20 mouse cellular contexts compared by ENCODE assay signal in the genomic region with DNA sequence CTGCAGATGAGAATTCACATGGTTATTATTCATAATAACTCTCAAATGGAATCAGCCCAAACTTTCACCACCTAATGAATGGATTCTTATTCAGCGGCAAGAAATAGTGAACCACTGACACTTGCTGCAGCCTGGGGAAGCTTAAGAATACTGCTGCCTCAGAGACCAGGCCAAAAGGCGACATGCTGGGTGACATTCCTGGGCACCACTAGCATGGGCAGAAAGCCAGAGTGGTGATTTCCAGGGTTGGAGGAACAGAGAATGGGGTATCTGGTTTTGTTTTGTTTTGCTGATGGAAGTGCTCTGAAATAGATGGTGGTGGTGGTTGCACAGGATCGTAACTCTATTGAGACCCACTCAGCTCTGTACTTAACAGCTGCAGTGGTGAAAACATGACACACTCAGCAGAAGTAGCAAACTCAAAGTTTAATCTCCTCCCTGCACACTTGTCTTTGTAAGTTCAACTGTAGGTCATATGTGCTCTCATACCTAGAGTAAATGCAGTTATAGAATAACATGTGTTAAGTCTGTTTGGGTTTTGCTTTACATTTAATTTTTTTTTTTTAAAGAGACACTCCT. TPM values are rescaled to one million over a fixed set of nuclear protein-coding genes. Genes with fewer than 3 reads are reported as not detected.
DNase-seq lines count a peak whose midpoint lies in the region; ATAC-seq and TF ChIP-seq lines count a peak whose summit lies in the region.
"Had no signal": no experiment of that assay in that cellular context is flagged by ENCODE, and none has a peak within 500 bp of the region (broad histone marks: within the 10 kb centered on the region; RNA-seq: fewer than 3 reads in every experiment).

No protein-coding gene starts in this region.

- TF ChIP-seq POLR2A in myocyte (IDR thresholded peaks at IDR 0.05; ENCODE audit: insufficient read length, low read depth) = no peak

- H3K36me3 ChIP-seq in hindbrain, postnatal 0 days (ENCODE audit: insufficient read depth, low read length) = no peaks in the 10 kb centered on the region
- no peaks in the 10 kb centered on the region for H3K36me3 ChIP-seq in hindbrain, embryonic 10.5 days
- no peaks in the 10 kb centered on the region for H3K36me3 ChIP-seq in myocyte (ENCODE audit: control insufficient read depth, insufficient read depth)
- H3K36me3 ChIP-seq: limb, embryonic 10.5 days; liver, embryonic 12.5 days had no signal

- H3K4me2 ChIP-seq in hindbrain, postnatal 0 days (ENCODE audit: low read depth, low read length) = no peak overlapping the region
- peak overlapping the region; percentile 27 for H3K4me2 ChIP-seq in myocyte (ENCODE audit: low read depth)
- H3K4me2 ChIP-seq: heart, embryonic 11.5 days; liver, embryonic 12.5 days had no signal

- peak; percentile 44 for DNase-seq in adrenal gland, postnatal 10 days
- no peak for DNase-seq in adrenal gland, adult 2 months
- DNase-seq in hindbrain, postnatal 0 days (ENCODE audit: low spot score) = peak; percentile 74
- no peak for DNase-seq in hindbrain, embryonic 10.5 days (ENCODE audit: low spot score)
- peak; percentile 6 for DNase-seq in right cerebral cortex, adult 18-20 months
- DNase-seq in right cerebral cortex, postnatal 4 days = no peak
- no peak for DNase-seq in left cerebral cortex, adult 11 months (ENCODE audit: low spot score)
- DNase-seq: gastrocnemius, postnatal 25 days; heart, postnatal 36 days; thymus, postnatal 4 days had no signal

- peak overlapping the region; percentile 11; the same call in 1 of the 2 replicates for H3K27ac ChIP-seq in hindbrain, postnatal 0 days
- H3K27ac ChIP-seq in hindbrain, embryonic 10.5 days = no peak overlapping the region
- H3K27ac ChIP-seq: kidney, postnatal 0 days; limb, embryonic 10.5 days had no signal

- H3K27me3 ChIP-seq in hindbrain, postnatal 0 days (ENCODE audit: insufficient read depth, low read length) = no peaks in the 10 kb centered on the region
- no peaks in the 10 kb centered on the region for H3K27me3 ChIP-seq in hindbrain, embryonic 10.5 days (ENCODE audit: insufficient read depth, poor library complexity, severe bottlenecking)
- no peaks in the 10 kb centered on the region for H3K27me3 ChIP-seq in myocyte (ENCODE audit: control insufficient read depth, insufficient read depth, insufficient read length)
- H3K27me3 ChIP-seq: CH12.LX; liver, embryonic 12.5 days had no signal

- H3K79me2 ChIP-seq in myocyte (ENCODE audit: control insufficient read depth, insufficient read depth) = no peaks in the 10 kb centered on the region

- H3K9ac ChIP-seq in hindbrain, postnatal 0 days (replicated peaks; ENCODE audit: low read length) = no peak overlapping the region
- H3K9ac ChIP-seq: liver, embryonic 12.5 days had no signal

- H3ac ChIP-seq in myocyte (ENCODE audit: control insufficient read depth, insufficient read length) = no peak overlapping the region

- TF ChIP-seq CTCF in hindbrain, postnatal 0 days (IDR thresholded peaks at IDR 0.05; ENCODE audit: low read depth) = no peak

- no peak overlapping the region for H3K4me3 ChIP-seq in hindbrain, postnatal 0 days (ENCODE audit: low read length)
- H3K4me3 ChIP-seq in hindbrain, embryonic 10.5 days = no peak overlapping the region
- no peak overlapping the region for H3K4me3 ChIP-seq in myocyte
- H3K4me3 ChIP-seq: limb, embryonic 10.5 days; liver, embryonic 12.5 days had no signal

- no peaks in the 10 kb centered on the region for H3K9me3 ChIP-seq in hindbrain, postnatal 0 days (ENCODE audit: low read length)
- no peaks in the 10 kb centered on the region for H3K9me3 ChIP-seq in hindbrain, embryonic 10.5 days
- H3K9me3 ChIP-seq: limb, embryonic 10.5 days; liver, embryonic 12.5 days had no signal

- peak; percentile 58; the same call in 1 of the 2 replicates for ATAC-seq in hindbrain, postnatal 0 days
- ATAC-seq: liver, embryonic 12.5 days had no signal

- H3K4me1 ChIP-seq in hindbrain, postnatal 0 days (ENCODE audit: insufficient read depth, low read length) = no peaks in the 10 kb centered on the region
- no peaks in the 10 kb centered on the region for H3K4me1 ChIP-seq in hindbrain, embryonic 10.5 days (replicated peaks)
- H3K4me1 ChIP-seq: limb, embryonic 10.5 days had no signal

- WGBS in hindbrain, postnatal 0 days = 35% methylated on average over 3 of the region's 3 CpGs
- 84% methylated on average over 3 of the region's 3 CpGs for WGBS in hindbrain, embryonic 10.5 days

TF ChIP-seq in myocyte, 11 proteins besides CTCF, POLR2A, EP300 and RAD21:
- TF ChIP-seq MAX (IDR thresholded peaks at IDR 0.05; ENCODE audit: low read depth) (no peak), MYOG (IDR thresholded peaks at IDR 0.05; ENCODE audit: control insufficient read depth in 1 of 3, insufficient read depth in 1 of 3, insufficient read length in 2 of 3, low read depth in 2 of 3) (peak in 2 of 3 experiments; percentile 65 to 70), E2F4 (IDR thresholded peaks at IDR 0.05; ENCODE audit: insufficient read depth) (no peak), USF1 (IDR thresholded peaks at IDR 0.05; ENCODE audit: low read depth) (no peak), SRF (IDR thresholded peaks at IDR 0.05; ENCODE audit: control insufficient read depth, insufficient read length, low read depth) (no peak), POLR2AphosphoS2 (IDR thresholded peaks at IDR 0.05; ENCODE audit: insufficient read length, low read depth) (no peak), TCF3 (IDR thresholded peaks at IDR 0.05; ENCODE audit: insufficient read length, low read depth) (no peak), REST (IDR thresholded peaks at IDR 0.05; ENCODE audit: insufficient read depth, insufficient read length) (no peak), TCF12 (IDR thresholded peaks at IDR 0.05; ENCODE audit: insufficient read depth, poor library complexity, severe bottlenecking) (peak; percentile 6), MYOD1 (IDR thresholded peaks at IDR 0.05; ENCODE audit: control insufficient read depth in 1 of 3, insufficient read length in 2 of 3, low read depth in 2 of 3) (peak; percentile 10 to 63 (median 57)), CEBPB (IDR thresholded peaks at IDR 0.05; ENCODE audit: insufficient read depth, poor library complexity, severe bottlenecking) (peak; percentile 34; the same call in 1 of the 2 replicates)

RNA-seq across cellular contexts. Expression of a gene that starts 38.1 kb away (rescaled TPM):
- total RNA-seq in adrenal gland, postnatal 10 days (2021) = 100 to 1,000 TPM; 330 to 427 TPM
- total RNA-seq in adrenal gland, adult 2 months (2021) = 100 to 1,000 TPM; 536 to 579 TPM
- 474 and 524 TPM in 2 replicates for polyA plus RNA-seq in adrenal gland, adult 2 months (2012; rRNA removed)
- 82.6 and 84.0 TPM in 2 replicates for total RNA-seq in hindbrain, postnatal 0 days (2014; rRNA removed)
- polyA plus RNA-seq in hindbrain, postnatal 0 days (2015; fragmentation: Nextera tagmentation; extraction: Ambion mirVana) = 50.5 and 53.6 TPM in 2 replicates
- polyA plus RNA-seq in hindbrain, embryonic 10.5 days (2016; fragmentation: Nextera tagmentation; extraction: Ambion mirVana) = 23.1 and 25.5 TPM in 2 replicates
- polyA plus RNA-seq in myocyte (2012; fragmentation: generic; extraction: Trizol) = 16.3 TPM

RNA-seq across cellular contexts. Expression of a gene that starts 50.0 kb away (rescaled TPM):
- total RNA-seq in adrenal gland, postnatal 10 days (2021) = 10 to 100 TPM in 1 of 2 experiments, 1 to 10 TPM in 1; 9.4 to 16.1 TPM
- total RNA-seq in adrenal gland, adult 2 months (2021) = 10 to 100 TPM; 41.3 to 58.6 TPM
- polyA plus RNA-seq in adrenal gland, adult 2 months (2012; rRNA removed) = 6.4 and 8.5 TPM in 2 replicates
- total RNA-seq in hindbrain, postnatal 0 days (2014; rRNA removed) = not detected in 2 replicates
- 0.13 TPM in 1 of 2 replicates, not detected in the other for polyA plus RNA-seq in hindbrain, postnatal 0 days (2015; fragmentation: Nextera tagmentation; extraction: Ambion mirVana)
- polyA plus RNA-seq in hindbrain, embryonic 10.5 days (2016; fragmentation: Nextera tagmentation; extraction: Ambion mirVana) = 0.13 TPM in 1 of 2 replicates, not detected in the other
- polyA plus RNA-seq in myocyte (2012; fragmentation: generic; extraction: Trizol) = 0.05 TPM
- total RNA-seq: CH12.LX; layer of hippocampus, postnatal 10 days had no signal
- polyA plus RNA-seq: embryonic facial prominence, embryonic 11.5 days; heart, embryonic 11.5 days; intestine, embryonic 14.5 days; limb, embryonic 10.5 days; liver, embryonic 12.5 days; lung, embryonic 16.5 days had no signal

Comparison
In these comparisons a context has a peak if more than half of its experiments do, and no peak if none do; other contexts are left out.
1. DNase-seq: peak in adrenal gland, postnatal 10 days (single experiment), hindbrain, postnatal 0 days (single experiment) and right cerebral cortex, adult 18-20 months (single experiment); none in adrenal gland, adult 2 months (single experiment), hindbrain, embryonic 10.5 days (single experiment), right cerebral cortex, postnatal 4 days (single experiment) and left cerebral cortex, adult 11 months (single experiment).